Mouse (Mus musculus) T-helper 17 cell (primary cell): Measurements from ENCODE around the gene Ccdc120.
"Not testable (repeated sequence)": the region's sequence is repeated elsewhere in the genome, so short reads cannot be mapped to it uniquely, and the experiment has no call there.

Experiments
- in situ Hi-C, 2 experiments: fragments of 300-600 bp; cut with MboI, MseI; formaldehyde crosslinking; loops; 1 replicate in 1 of 2; 2 replicates in 1 of 2; pipeline ENCODE4 v1.15.1; 2025; ENCODE audit warnings: high pct_unique_total_duplicates in 2 of 2

Ccdc120 gene

DNA sequence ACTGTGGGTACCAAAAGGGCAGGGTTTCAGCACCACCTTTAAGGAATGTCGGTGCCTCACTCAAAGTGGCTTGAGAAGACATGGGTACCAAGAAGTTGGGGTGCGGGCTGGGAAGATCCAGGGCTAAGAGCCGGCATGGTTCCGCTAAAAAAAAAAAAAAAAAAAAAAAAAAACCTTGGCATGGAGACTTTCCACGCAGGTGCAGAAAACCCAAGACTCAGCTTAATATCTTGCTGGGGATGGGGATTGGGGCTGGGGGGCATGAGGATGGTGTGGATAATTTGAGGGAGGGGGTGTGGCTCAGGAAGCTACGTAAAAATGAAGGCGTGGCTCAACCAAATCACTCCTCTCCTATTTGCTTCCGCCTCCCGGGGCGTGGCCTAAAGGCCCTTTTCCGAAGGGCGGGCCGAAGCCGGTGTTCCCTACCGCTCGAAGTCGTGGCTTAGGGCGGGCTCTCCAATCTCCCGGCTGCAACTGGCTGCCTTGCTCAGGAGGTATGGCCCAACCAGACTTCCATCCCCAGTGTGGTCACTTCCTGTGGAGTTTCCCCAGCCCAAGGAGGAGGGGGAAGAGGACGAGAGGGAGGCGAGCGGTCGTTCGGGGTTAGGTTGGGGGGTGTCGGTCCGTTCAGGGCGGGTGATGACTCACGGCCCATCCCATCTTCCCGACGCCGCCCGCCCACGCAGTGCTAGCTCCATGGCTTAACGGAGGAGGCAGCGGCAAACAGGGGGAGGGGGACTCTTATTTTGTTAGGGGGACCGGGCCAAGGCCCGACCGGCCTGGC lies 11.6 kb upstream of the Ccdc120 start, which contains the start of gene Tfe3:
TSS of gene Tfe3 (plus strand) at position 424 of the 784 bp plus-strand sequence.
- in situ Hi-C loops: no loop called here

DNA sequence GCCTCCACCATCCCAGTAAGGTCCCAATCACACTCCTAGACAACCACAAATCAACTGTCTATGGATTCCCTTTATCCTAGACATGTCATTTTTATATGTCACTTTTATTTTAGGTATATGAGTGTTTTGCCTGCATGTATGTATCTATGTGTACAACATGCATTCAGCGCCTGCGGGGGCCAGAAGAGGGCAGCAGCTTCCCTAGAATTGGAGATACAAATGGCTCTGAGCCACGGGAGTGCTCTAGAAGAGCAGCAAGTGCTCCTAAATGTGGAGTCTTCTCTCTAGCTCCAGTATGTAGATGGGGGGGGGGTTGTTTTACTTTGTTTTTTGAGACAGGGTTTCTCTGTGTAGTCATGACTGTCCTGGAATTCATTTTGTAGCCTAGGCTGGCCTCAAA lies 2.9 kb upstream of the Ccdc120 start:
- in situ Hi-C loops: not testable (repeated sequence)

- in situ Hi-C loops: no loop called here
Observed at GRCm38 (mm10) chrX:7745429-7745828, 5.3 kb downstream of the Ccdc120 start.

GRCm38 (mm10) chrX:7744940-7745339 lies 5.8 kb downstream of the Ccdc120 start:
- in situ Hi-C loops: no loop called here

DNA sequence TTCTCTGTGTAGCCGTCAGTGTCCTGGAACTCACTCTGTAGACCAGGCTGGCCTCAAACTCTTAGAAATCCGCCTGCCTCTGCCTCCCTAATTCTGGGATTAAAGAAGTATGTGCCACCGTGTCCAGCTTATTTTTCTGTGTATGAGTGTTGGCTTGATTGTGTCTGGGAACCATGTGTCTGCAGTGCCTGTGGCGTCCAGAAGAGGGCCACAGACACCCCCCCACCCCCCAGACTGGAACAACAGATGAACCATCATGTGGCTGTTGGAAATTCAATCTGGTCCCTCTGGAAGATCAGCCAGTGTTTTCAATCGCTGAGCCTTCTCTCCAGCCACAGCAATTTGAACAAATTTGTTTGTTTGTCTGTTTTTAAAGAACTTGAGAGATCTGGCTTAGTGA lies 7.2 kb downstream of the Ccdc120 start:
- in situ Hi-C loops: no loop called here

- in situ Hi-C loops: no loop called here
Observed at GRCm38 (mm10) chrX:7741103-7741502, 9.6 kb downstream of the Ccdc120 start.

- in situ Hi-C loops: no loop called here
Observed at GRCm38 (mm10) chrX:7740082-7740819, 10.5 kb downstream of the Ccdc120 start.

DNA sequence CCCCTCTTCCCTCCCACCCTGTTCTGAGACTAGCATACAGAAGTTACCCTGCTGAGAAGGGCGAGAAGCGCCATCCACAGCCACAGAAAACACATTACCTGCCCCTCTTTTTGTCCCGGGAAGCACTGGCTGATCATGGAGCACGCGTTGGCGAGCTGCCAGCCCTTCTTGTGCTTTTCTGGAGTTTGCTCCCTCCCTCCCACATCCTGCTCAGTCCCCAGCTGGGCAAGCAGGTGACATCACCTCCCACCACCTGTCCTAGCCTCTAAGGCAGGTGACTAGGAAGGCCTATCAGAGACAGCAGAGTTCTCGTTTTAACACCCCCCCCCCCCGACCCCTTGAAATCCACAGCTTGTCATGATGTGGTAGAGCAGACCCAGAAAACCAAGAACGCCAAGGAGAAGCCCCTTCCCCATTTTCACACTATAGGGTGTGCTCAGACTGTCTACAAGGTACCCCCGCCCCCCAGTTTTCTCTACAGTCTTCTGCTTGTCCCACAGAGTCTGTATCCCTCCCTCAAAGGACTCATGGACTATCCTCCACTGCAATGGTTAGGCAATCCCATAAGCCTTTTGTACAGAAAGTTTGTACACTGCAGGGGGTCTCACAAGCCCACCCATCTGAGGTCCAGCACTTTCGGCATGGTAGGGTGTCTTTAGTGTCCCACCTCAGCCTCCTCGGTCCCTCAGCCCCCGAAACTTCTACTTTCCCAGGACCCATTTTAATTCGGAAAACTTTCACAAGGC lies 11.2 kb downstream of the Ccdc120 start:
- in situ Hi-C loops: no loop called here

GRCm38 (mm10) chrX:7733571-7734156 lies 17.0 kb downstream of the Ccdc120 start:
- in situ Hi-C loops: no loop called here

DNA sequence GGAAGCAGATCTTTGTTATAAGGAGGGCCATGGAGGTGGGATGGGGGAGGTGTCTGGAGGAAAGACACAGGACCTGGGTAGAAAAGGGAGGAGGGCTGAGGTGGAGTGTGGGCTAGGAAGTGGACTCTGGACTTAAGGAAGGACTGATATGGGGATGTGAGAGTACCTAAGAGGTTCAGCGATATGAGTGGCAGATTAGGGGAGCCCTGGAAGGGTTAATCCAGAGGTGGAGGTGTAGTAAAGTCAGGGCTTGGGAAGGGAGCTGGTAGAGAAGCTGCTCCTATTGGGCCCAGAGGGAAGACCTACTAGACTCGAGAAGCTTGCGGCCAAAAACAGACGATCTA lies 21.8 kb downstream of the Ccdc120 start:
- in situ Hi-C loops: no loop called here

DNA sequence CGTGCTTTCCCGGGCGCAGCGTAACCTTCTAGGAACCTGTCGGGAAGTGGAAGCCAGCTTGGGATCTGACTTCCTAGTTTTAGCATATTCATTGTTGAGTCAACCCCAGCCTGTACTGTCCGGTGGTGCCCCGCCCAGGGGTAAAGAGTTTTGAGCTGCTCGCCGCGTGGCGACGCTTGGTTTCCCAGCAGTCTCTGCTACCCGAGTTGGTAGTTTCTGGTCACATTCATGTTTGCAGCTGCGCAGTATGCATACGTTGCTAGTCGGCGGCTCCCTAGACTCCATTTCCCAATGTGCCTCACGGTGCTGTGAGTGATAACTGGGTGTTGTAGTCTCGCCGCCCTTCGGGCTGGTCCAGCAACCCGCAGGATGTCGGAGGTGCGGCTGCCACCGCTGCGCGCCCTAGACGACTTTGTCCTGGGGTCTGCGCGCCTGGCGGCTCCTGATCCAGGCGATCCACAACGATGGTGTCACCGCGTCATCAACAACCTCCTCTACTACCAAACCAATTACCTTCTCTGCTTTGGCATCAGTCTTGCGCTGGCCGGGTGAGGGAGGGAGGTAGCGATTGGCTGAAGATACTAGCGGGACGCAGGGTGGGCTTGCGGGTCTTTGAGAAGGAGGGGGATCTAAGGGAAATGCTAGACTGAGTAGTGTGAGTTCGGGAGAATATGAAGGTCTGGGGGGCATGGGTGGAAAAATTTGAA lies 22.3 kb downstream of the Ccdc120 start, which contains the start of gene Praf2:
TSS of gene Praf2 (plus strand) at position 225 of the 707 bp plus-strand sequence.
- in situ Hi-C loops: no loop called here

DNA sequence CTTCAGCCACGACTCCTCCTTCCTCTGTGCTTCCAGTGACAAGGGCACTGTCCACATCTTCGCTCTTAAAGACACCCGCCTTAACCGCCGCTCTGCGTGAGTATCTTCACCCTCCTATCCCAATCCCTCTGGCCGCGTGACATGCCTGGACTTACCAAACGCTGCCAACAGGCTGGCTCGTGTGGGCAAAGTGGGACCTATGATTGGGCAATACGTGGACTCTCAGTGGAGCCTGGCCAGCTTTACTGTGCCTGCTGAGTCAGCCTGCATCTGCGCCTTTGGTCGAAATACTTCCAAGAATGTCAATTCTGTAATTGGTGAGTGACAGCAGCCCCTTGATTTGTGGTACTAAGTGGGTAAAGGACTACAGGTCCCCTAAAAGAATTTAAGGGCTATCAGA lies 23.5 kb downstream of the Ccdc120 start:
- in situ Hi-C loops: no loop called here

GRCm38 (mm10) chrX:7725841-7726240 lies 24.9 kb downstream of the Ccdc120 start:
- in situ Hi-C loops: no loop called here

GRCm38 (mm10) chrX:7724135-7724534 lies 26.6 kb downstream of the Ccdc120 start:
- in situ Hi-C loops: no loop called here

- in situ Hi-C loops: no loop called here
Observed at GRCm38 (mm10) chrX:7722691-7723090, 28.0 kb downstream of the Ccdc120 start.

DNA sequence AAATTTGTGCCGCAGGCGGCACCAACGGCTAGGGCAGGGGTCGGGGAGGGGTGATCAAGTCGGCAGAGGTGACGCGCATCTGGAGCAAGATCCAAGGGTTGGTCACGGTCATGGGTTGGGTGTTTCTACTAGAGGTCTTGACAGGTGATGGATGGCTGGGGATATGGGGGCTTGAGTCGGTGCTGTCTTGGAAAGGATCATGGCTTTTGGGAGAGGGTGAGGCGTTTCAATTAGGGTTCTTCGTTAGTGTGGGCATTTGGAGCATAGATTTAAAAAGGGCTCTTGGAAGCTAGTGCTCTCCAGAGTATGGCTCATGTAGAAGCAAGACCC lies 28.5 kb downstream of the Ccdc120 start:
- in situ Hi-C loops: no loop called here

DNA sequence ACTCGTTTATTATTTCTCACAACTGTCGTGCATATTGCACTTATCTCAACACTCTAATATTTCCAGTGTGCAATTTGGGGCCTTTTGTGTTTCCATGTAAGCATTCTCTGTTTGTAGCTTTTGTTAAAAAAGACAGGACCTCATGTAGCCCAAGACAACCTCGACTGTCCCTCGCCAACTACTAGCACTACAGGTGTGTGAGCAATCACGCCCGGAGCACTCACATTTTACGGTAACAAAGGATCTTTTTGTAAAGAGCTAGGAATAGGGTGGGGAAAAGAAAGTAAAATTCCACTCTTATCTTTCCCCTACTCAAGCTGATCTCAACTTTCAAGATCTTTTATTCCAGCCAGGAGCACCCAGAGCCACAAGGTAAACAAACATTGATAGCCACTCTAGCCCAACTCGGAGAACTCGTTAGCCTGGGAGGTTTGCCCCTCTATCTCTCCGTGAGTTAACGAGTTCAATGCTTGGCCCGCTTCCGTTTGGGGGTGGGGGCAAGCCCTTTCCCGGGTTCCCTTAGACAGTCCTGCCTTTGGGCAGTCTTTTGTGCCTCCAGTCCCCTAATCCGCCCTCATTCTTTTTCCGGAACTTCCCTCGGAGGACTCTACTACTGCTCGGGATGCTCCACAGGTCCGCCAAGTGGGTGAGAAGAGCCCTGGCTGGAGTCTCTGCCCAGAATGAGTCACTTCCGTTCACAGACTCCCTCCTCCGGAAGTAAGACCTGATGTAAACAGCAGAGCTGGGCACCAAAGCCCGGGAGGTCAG lies 29.0 kb downstream of the Ccdc120 start, which contains the start of gene Gm45208:
TSS of gene Gm45208 (plus strand) at position 732 of the 768 bp plus-strand sequence.
- in situ Hi-C loops: no loop called here

DNA sequence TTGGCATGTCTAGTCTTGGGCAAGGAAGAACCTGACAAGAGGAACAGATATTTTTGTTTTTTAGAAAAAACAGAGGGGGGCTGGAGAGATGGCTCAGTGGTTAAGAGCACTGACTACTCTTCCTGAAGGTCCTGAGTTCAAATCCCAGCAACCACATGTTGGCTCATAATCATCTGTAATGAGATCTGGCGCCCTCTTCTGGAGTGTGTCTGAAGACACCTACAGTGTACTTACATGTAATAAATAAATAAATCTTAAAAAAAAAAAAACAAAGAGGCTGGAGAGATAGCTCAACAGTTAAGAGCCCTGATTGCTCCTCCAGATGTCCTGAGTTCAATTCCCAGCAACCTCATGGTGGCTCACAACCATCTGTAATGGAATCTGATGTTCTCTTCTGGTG lies 34.6 kb downstream of the Ccdc120 start:
- in situ Hi-C loops: not testable (repeated sequence)

GRCm38 (mm10) chrX:7714135-7714899 lies 36.4 kb downstream of the Ccdc120 start, which contains the start of gene Wdr45:
Gene Wdr45 (plus strand): TSS chrX:7714333.
- in situ Hi-C loops: loop anchor here in 1 of 2 experiments (5.0 kb wide), 1 partner anchor 383 kb away; no protein-coding TSS in a partner anchor
